Mouse (Mus musculus): ENCODE results near the gene Tbc1d21. TPM values are rescaled to one million over a fixed set of nuclear protein-coding genes. Genes with fewer than 3 reads are reported as not detected.

The Tbc1d21 gene
- polyA plus RNA-seq, 1 experiment from 2014 or later, result not detected

GRCm38 (mm10) chr9:58393875-58394274 is 23.6 kb upstream of the Tbc1d21 start:
- no peaks in the 10 kb centered on the region for H3K4me1 ChIP-seq (ENCODE audit: control insufficient read depth, insufficient read depth, low read length)
- DNase-seq (ENCODE audit: low spot score) (no peak), ATAC-seq (replicated peaks; ENCODE audit: insufficient number of reproducible peaks, low FRiP score, low TSS enrichment, low read depth) (no peak)
- no peak overlapping the region for H3K9ac ChIP-seq (replicated peaks; ENCODE audit: low read length)
- no peaks in the 10 kb centered on the region for H3K36me3 ChIP-seq (replicated peaks; ENCODE audit: control insufficient read depth, insufficient read depth, low read depth, low read length)
- H3K27ac ChIP-seq (replicated peaks; ENCODE audit: low read depth, low read length), result no peak overlapping the region
- H3K9me3 ChIP-seq (replicated peaks; ENCODE audit: control insufficient read depth, low read length), result no peaks in the 10 kb centered on the region
- H3K4me2 ChIP-seq (ENCODE audit: low read depth, low read length), result no peak overlapping the region
- WGBS, result 33% methylated on average over 1 of the region's 1 CpGs
- H3K4me3 ChIP-seq (ENCODE audit: low read depth, low read length), result no peak overlapping the region
- H3K27me3 ChIP-seq (ENCODE audit: control insufficient read depth, insufficient read depth, low read length), result no peaks in the 10 kb centered on the region

GRCm38 (mm10) chr9:58388381-58388780 is 18.1 kb upstream of the Tbc1d21 start:
- no peak overlapping the region for H3K4me2 ChIP-seq (ENCODE audit: low read depth, low read length)
- H3K4me1 ChIP-seq (ENCODE audit: control insufficient read depth, insufficient read depth, low read length), result no peaks in the 10 kb centered on the region
- 39% methylated on average over 3 of the region's 3 CpGs for WGBS
- DNase-seq (ENCODE audit: low spot score), result no peak
- H3K4me3 ChIP-seq (ENCODE audit: low read depth, low read length), result no peak overlapping the region
- no peak for ATAC-seq (replicated peaks; ENCODE audit: insufficient number of reproducible peaks, low FRiP score, low TSS enrichment, low read depth)
- no peak overlapping the region for H3K27ac ChIP-seq (replicated peaks; ENCODE audit: low read depth, low read length)
- no peaks in the 10 kb centered on the region for H3K36me3 ChIP-seq (replicated peaks; ENCODE audit: control insufficient read depth, insufficient read depth, low read depth, low read length)
- H3K9me3 ChIP-seq (replicated peaks; ENCODE audit: control insufficient read depth, low read length), result no peaks in the 10 kb centered on the region
- H3K9ac ChIP-seq (replicated peaks; ENCODE audit: low read length), result no peak overlapping the region
- no peaks in the 10 kb centered on the region for H3K27me3 ChIP-seq (ENCODE audit: control insufficient read depth, insufficient read depth, low read length)

GRCm38 (mm10) chr9:58378878-58379277 is 8.6 kb upstream of the Tbc1d21 start:
- H3K27me3 ChIP-seq (ENCODE audit: control insufficient read depth, insufficient read depth, low read length), result no peaks in the 10 kb centered on the region
- H3K9me3 ChIP-seq (replicated peaks; ENCODE audit: control insufficient read depth, low read length), result no peaks in the 10 kb centered on the region
- no peak overlapping the region for H3K4me3 ChIP-seq (ENCODE audit: low read depth, low read length)
- H3K36me3 ChIP-seq (replicated peaks; ENCODE audit: control insufficient read depth, insufficient read depth, low read depth, low read length), result no peaks in the 10 kb centered on the region
- DNase-seq (ENCODE audit: low spot score) (no peak), ATAC-seq (replicated peaks; ENCODE audit: insufficient number of reproducible peaks, low FRiP score, low TSS enrichment, low read depth) (no peak)
- WGBS, result 68% methylated on average over 4 of the region's 4 CpGs
- H3K9ac ChIP-seq (replicated peaks; ENCODE audit: low read length), result no peak overlapping the region
- H3K4me2 ChIP-seq (ENCODE audit: low read depth, low read length), result no peak overlapping the region
- no peaks in the 10 kb centered on the region; the same call in 1 of the 2 replicates for H3K4me1 ChIP-seq (ENCODE audit: control insufficient read depth, insufficient read depth, low read length)
- H3K27ac ChIP-seq (replicated peaks; ENCODE audit: low read depth, low read length), result no peak overlapping the region

GRCm38 (mm10) chr9:58373912-58374431 is 3.7 kb upstream of the Tbc1d21 start:
- no peaks in the 10 kb centered on the region for H3K36me3 ChIP-seq (replicated peaks; ENCODE audit: control insufficient read depth, insufficient read depth, low read depth, low read length)
- no peaks in the 10 kb centered on the region; the same call in 1 of the 2 replicates for H3K4me1 ChIP-seq (ENCODE audit: control insufficient read depth, insufficient read depth, low read length)
- H3K4me3 ChIP-seq (ENCODE audit: low read depth, low read length), result no peak overlapping the region
- WGBS, result 82% methylated on average over 12 of the region's 12 CpGs
- no peak overlapping the region for H3K9ac ChIP-seq (replicated peaks; ENCODE audit: low read length)
- ATAC-seq (replicated peaks; ENCODE audit: insufficient number of reproducible peaks, low FRiP score, low TSS enrichment, low read depth), result no peak
- no peak for DNase-seq (ENCODE audit: low spot score)
- H3K4me2 ChIP-seq (ENCODE audit: low read depth, low read length), result no peak overlapping the region
- no peaks in the 10 kb centered on the region for H3K9me3 ChIP-seq (replicated peaks; ENCODE audit: control insufficient read depth, low read length)
- no peak overlapping the region for H3K27ac ChIP-seq (replicated peaks; ENCODE audit: low read depth, low read length)
- no peaks in the 10 kb centered on the region for H3K27me3 ChIP-seq (ENCODE audit: control insufficient read depth, insufficient read depth, low read length)

GRCm38 (mm10) chr9:58371914-58372313 is 1.7 kb upstream of the Tbc1d21 start:
- DNase-seq (ENCODE audit: low spot score) (peak; percentile 63), ATAC-seq (replicated peaks; ENCODE audit: insufficient number of reproducible peaks, low FRiP score, low TSS enrichment, low read depth) (no peak)
- H3K4me2 ChIP-seq (ENCODE audit: low read depth, low read length), result no peak overlapping the region
- no peaks in the 10 kb centered on the region for H3K27me3 ChIP-seq (ENCODE audit: control insufficient read depth, insufficient read depth, low read length)
- no peaks in the 10 kb centered on the region; the same call in 1 of the 2 replicates for H3K4me1 ChIP-seq (ENCODE audit: control insufficient read depth, insufficient read depth, low read length)
- H3K36me3 ChIP-seq (replicated peaks; ENCODE audit: control insufficient read depth, insufficient read depth, low read depth, low read length), result no peaks in the 10 kb centered on the region
- WGBS, result 58% methylated on average over 8 of the region's 8 CpGs
- no peak overlapping the region for H3K9ac ChIP-seq (replicated peaks; ENCODE audit: low read length)
- no peaks in the 10 kb centered on the region for H3K9me3 ChIP-seq (replicated peaks; ENCODE audit: control insufficient read depth, low read length)
- H3K27ac ChIP-seq (replicated peaks; ENCODE audit: low read depth, low read length), result no peak overlapping the region
- no peak overlapping the region for H3K4me3 ChIP-seq (ENCODE audit: low read depth, low read length)

GRCm38 (mm10) chr9:58369644-58370043 is 611 bp downstream of the Tbc1d21 start:
- WGBS, result 52% methylated on average over 6 of the region's 6 CpGs
- Histone ChIP-seq H3K4me2 (ENCODE audit: low read depth, low read length) (no peak overlapping the region), H3K9me3 (replicated peaks; ENCODE audit: control insufficient read depth, low read length) (no peaks in the 10 kb centered on the region), H3K4me3 (ENCODE audit: low read depth, low read length) (no peak overlapping the region), H3K27ac (replicated peaks; ENCODE audit: low read depth, low read length) (no peak overlapping the region), H3K9ac (replicated peaks; ENCODE audit: low read length) (no peak overlapping the region), H3K27me3 (ENCODE audit: control insufficient read depth, insufficient read depth, low read length) (no peaks in the 10 kb centered on the region), H3K36me3 (replicated peaks; ENCODE audit: control insufficient read depth, insufficient read depth, low read depth, low read length) (no peaks in the 10 kb centered on the region), H3K4me1 (ENCODE audit: control insufficient read depth, insufficient read depth, low read length) (no peaks in the 10 kb centered on the region)
- DNase-seq (ENCODE audit: low spot score) (peak; percentile 71), ATAC-seq (replicated peaks; ENCODE audit: insufficient number of reproducible peaks, low FRiP score, low TSS enrichment, low read depth) (no peak)

- Histone ChIP-seq H3K27ac (replicated peaks; ENCODE audit: low read depth, low read length) (no peak overlapping the region), H3K27me3 (ENCODE audit: control insufficient read depth, insufficient read depth, low read length) (no peaks in the 10 kb centered on the region), H3K9ac (replicated peaks; ENCODE audit: low read length) (no peak overlapping the region), H3K4me3 (ENCODE audit: low read depth, low read length) (no peak overlapping the region), H3K9me3 (replicated peaks; ENCODE audit: control insufficient read depth, low read length) (no peaks in the 10 kb centered on the region), H3K36me3 (replicated peaks; ENCODE audit: control insufficient read depth, insufficient read depth, low read depth, low read length) (no peaks in the 10 kb centered on the region), H3K4me2 (ENCODE audit: low read depth, low read length) (no peak overlapping the region), H3K4me1 (ENCODE audit: control insufficient read depth, insufficient read depth, low read length) (no peaks in the 10 kb centered on the region)
- WGBS, result 84% methylated on average over 8 of the region's 8 CpGs
- DNase-seq (ENCODE audit: low spot score) (no peak), ATAC-seq (replicated peaks; ENCODE audit: insufficient number of reproducible peaks, low FRiP score, low TSS enrichment, low read depth) (no peak)
Measured at GRCm38 (mm10) chr9:58364325-58364724, 5.9 kb downstream of the Tbc1d21 start.

- no peaks in the 10 kb centered on the region for H3K9me3 ChIP-seq (replicated peaks; ENCODE audit: control insufficient read depth, low read length)
- no peak overlapping the region for H3K4me2 ChIP-seq (ENCODE audit: low read depth, low read length)
- H3K27ac ChIP-seq (replicated peaks; ENCODE audit: low read depth, low read length), result no peak overlapping the region
- WGBS, result 81% methylated on average over 7 of the region's 7 CpGs
- H3K4me1 ChIP-seq (ENCODE audit: control insufficient read depth, insufficient read depth, low read length), result no peaks in the 10 kb centered on the region
- DNase-seq (ENCODE audit: low spot score) (no peak), ATAC-seq (replicated peaks; ENCODE audit: insufficient number of reproducible peaks, low FRiP score, low TSS enrichment, low read depth) (no peak)
- no peak overlapping the region for H3K4me3 ChIP-seq (ENCODE audit: low read depth, low read length)
- no peaks in the 10 kb centered on the region for H3K27me3 ChIP-seq (ENCODE audit: control insufficient read depth, insufficient read depth, low read length)
- H3K9ac ChIP-seq (replicated peaks; ENCODE audit: low read length), result no peak overlapping the region
- no peaks in the 10 kb centered on the region for H3K36me3 ChIP-seq (replicated peaks; ENCODE audit: control insufficient read depth, insufficient read depth, low read depth, low read length)
Measured at GRCm38 (mm10) chr9:58361956-58362355, 8.3 kb downstream of the Tbc1d21 start.

All from embryonic facial prominence, embryonic 11.5 days (tissue).